Mouse (Mus musculus) G1E (cell line): ENCODE data around the gene Atraid.

Source experiments
- CTCF ChIP-seq: IDR thresholded peaks from 2 replicates; pipeline ENCODE4 v1.5.1; 2012; ENCODE audit warnings: low read depth, low read length, inconsistent platforms, mixed read lengths
- GATA1 ChIP-seq: IDR thresholded peaks from 2 replicates; pipeline ENCODE4 v1.6.1; 2012; ENCODE audit warnings: borderline replicate concordance, low read length, inconsistent platforms, mixed read lengths
- POLR2AphosphoS5 ChIP-seq: IDR thresholded peaks from 2 replicates; pipeline ENCODE4 v1.6.1; 2012; ENCODE audit warnings: low read depth, low read length, inconsistent platforms; ENCODE audit not compliant: insufficient replicate concordance

DNA sequence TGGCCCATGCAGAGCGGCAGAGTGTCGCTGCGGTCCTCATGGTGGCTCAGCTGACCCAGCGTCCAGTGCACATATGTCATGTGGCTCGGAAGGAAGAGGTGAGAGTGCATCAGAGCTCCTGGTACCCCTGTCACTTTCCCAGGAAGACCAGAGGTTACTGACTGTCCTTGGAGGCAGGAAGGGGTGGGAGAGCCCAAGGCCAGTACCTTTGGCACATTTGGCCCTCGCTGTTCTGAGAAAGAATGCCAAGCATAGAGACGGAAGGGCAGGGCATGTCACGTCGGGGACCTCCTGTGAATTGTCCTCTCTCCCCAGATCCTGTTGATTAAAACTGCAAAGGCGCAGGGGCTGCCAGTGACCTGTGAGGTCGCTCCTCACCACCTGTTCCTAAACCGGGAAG lies 25.1 kb downstream of the Atraid start:
- TF ChIP-seq CTCF (no peak), GATA1 (no peak), POLR2AphosphoS5 (no peak)
